In the genomic region with DNA sequence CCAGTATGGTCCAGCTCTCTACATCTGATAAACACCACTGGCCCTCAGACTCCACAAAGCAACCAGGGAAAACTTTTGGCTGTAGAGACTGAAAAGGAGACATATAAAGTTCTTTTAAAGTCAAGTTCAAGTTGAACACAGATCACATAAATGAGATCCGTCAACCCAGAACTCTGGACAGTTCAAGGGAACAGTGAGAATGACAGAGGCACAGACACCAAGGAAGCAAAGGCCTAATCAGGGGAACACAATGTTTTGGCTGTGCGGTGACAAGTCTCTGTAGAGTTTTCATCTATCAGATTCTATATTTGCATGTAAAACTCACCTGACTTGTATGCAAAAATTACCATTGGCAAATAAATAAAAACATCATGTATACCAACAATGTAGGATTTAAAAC, we compare ENCODE assay signal across 29 mouse cellular contexts.
DNase-seq lines count a peak whose midpoint lies in the region; ATAC-seq and TF ChIP-seq lines count a peak whose summit lies in the region.
"Had no signal": no experiment of that assay in that cellular context is flagged by ENCODE, and none has a peak within 500 bp of the region (broad histone marks: within the 10 kb centered on the region; RNA-seq: fewer than 3 reads in every experiment).

No protein-coding gene starts in this region.

- H3K4me3 ChIP-seq in forebrain, embryonic 10.5 days, result no peak overlapping the region
- no peak overlapping the region for H3K4me3 ChIP-seq in forebrain, embryonic 11.5 days (ENCODE audit: low read depth, low read length)
- no peak overlapping the region for H3K4me3 ChIP-seq in midbrain, embryonic 10.5 days
- no peak overlapping the region for H3K4me3 ChIP-seq in midbrain, postnatal 0 days (ENCODE audit: low read depth, low read length)
- H3K4me3 ChIP-seq in forebrain, embryonic 14.5 days (ENCODE audit: low read depth, low read length), result no peak overlapping the region
- H3K4me3 ChIP-seq in neural tube, embryonic 13.5 days, result no peak overlapping the region
- H3K4me3 ChIP-seq: embryonic facial prominence, embryonic 10.5 days; embryonic facial prominence, embryonic 15.5 days; heart, embryonic 10.5 days; heart, embryonic 15.5 days had no signal

- TF ChIP-seq CTCF in midbrain, postnatal 0 days (IDR thresholded peaks at IDR 0.05), result no peak

- no peak for DNase-seq in forebrain, embryonic 10.5 days (ENCODE audit: extremely low spot score, low spot score)
- DNase-seq in forebrain, embryonic 11.5 days (ENCODE audit: low spot score), result no peak
- no peak for DNase-seq in midbrain, embryonic 10.5 days (ENCODE audit: low spot score)
- DNase-seq in midbrain, postnatal 0 days (ENCODE audit: low spot score), result no peak
- no peak for DNase-seq in forebrain, embryonic 14.5 days (ENCODE audit: low spot score)
- DNase-seq in natural killer cell, adult 2 months (ENCODE audit: low spot score in 2 of 2), result no peak
- no peak for DNase-seq in heart, postnatal 4 days
- DNase-seq: adrenal gland, postnatal 14 days; cerebellum, adult 11 months; cerebellum, adult 9-10 months; cerebellum, postnatal 36 days; gastrocnemius, postnatal 25 days; heart, adult 11 months; heart, postnatal 36 days; kidney, postnatal 25 days; liver; lung, adult 2 months; lung, postnatal 10 days; right cerebral cortex, postnatal 25 days; thymus, adult 18-20 months; thymus, postnatal 25 days had no signal

- peaks cover 30% of the 10 kb centered on the region for H3K4me1 ChIP-seq in forebrain, embryonic 10.5 days
- H3K4me1 ChIP-seq in forebrain, embryonic 11.5 days (replicated peaks; ENCODE audit: control insufficient read depth, insufficient read depth, low read length), result no peaks in the 10 kb centered on the region
- peaks cover 51% of the 10 kb centered on the region for H3K4me1 ChIP-seq in midbrain, embryonic 10.5 days
- no peaks in the 10 kb centered on the region for H3K4me1 ChIP-seq in midbrain, postnatal 0 days (ENCODE audit: insufficient read depth, low read length)
- peaks cover 12% of the 10 kb centered on the region; the same call in 1 of the 2 replicates for H3K4me1 ChIP-seq in forebrain, embryonic 14.5 days (ENCODE audit: control insufficient read depth, insufficient read depth, low read length)
- peaks cover 19% of the 10 kb centered on the region for H3K4me1 ChIP-seq in neural tube, embryonic 13.5 days (replicated peaks)
- H3K4me1 ChIP-seq: embryonic facial prominence, embryonic 15.5 days; heart, embryonic 10.5 days; heart, embryonic 15.5 days had no signal

- H3K9me3 ChIP-seq in forebrain, embryonic 10.5 days, result no peaks in the 10 kb centered on the region
- H3K9me3 ChIP-seq in forebrain, embryonic 11.5 days (ENCODE audit: control insufficient read depth, low read length), result no peaks in the 10 kb centered on the region
- no peaks in the 10 kb centered on the region for H3K9me3 ChIP-seq in midbrain, embryonic 10.5 days (replicated peaks)
- no peaks in the 10 kb centered on the region for H3K9me3 ChIP-seq in midbrain, postnatal 0 days (ENCODE audit: low read length)
- no peaks in the 10 kb centered on the region for H3K9me3 ChIP-seq in forebrain, embryonic 14.5 days (replicated peaks; ENCODE audit: control insufficient read depth, low read length)
- no peaks in the 10 kb centered on the region for H3K9me3 ChIP-seq in neural tube, embryonic 13.5 days
- H3K9me3 ChIP-seq: embryonic facial prominence, embryonic 10.5 days; embryonic facial prominence, embryonic 15.5 days; heart, embryonic 10.5 days; heart, embryonic 15.5 days had no signal

- H3K27ac ChIP-seq in forebrain, embryonic 10.5 days, result peak overlapping the region; percentile 66; the same call in 1 of the 2 replicates
- H3K27ac ChIP-seq in forebrain, embryonic 11.5 days (ENCODE audit: low read depth, low read length), result no peak overlapping the region
- H3K27ac ChIP-seq in midbrain, embryonic 10.5 days (replicated peaks), result peak overlapping the region; percentile 72
- no peak overlapping the region for H3K27ac ChIP-seq in midbrain, postnatal 0 days (ENCODE audit: low read depth, low read length)
- no peak overlapping the region for H3K27ac ChIP-seq in forebrain, embryonic 14.5 days (ENCODE audit: low read depth, low read length)
- H3K27ac ChIP-seq in neural tube, embryonic 13.5 days (replicated peaks), result 0 out of 2 replicates have a peak overlapping the region, but pooled peaks have one; percentile 9
- H3K27ac ChIP-seq: embryonic facial prominence, embryonic 10.5 days; embryonic facial prominence, embryonic 15.5 days; heart, embryonic 10.5 days; heart, embryonic 15.5 days; liver, embryonic 14.5 days; macrophage had no signal

- 70% methylated on average over 2 of the region's 2 CpGs for WGBS in forebrain, embryonic 10.5 days
- WGBS in forebrain, embryonic 11.5 days, result 59% methylated on average over 2 of the region's 2 CpGs
- WGBS in midbrain, embryonic 10.5 days, result 46% methylated on average over 2 of the region's 2 CpGs
- 43% methylated on average over 2 of the region's 2 CpGs for WGBS in midbrain, postnatal 0 days
- 30% methylated on average over 2 of the region's 2 CpGs for WGBS in forebrain, embryonic 14.5 days
- WGBS in neural tube, embryonic 13.5 days, result 29% methylated on average over 2 of the region's 2 CpGs

- no peaks in the 10 kb centered on the region for H3K27me3 ChIP-seq in forebrain, embryonic 10.5 days (ENCODE audit: poor library complexity, severe bottlenecking)
- H3K27me3 ChIP-seq in forebrain, embryonic 11.5 days (ENCODE audit: control insufficient read depth, insufficient read depth, low read length), result no peaks in the 10 kb centered on the region
- H3K27me3 ChIP-seq in midbrain, embryonic 10.5 days (ENCODE audit: low read depth, poor library complexity, severe bottlenecking), result no peaks in the 10 kb centered on the region
- no peaks in the 10 kb centered on the region for H3K27me3 ChIP-seq in midbrain, postnatal 0 days (ENCODE audit: insufficient read depth, low read length)
- H3K27me3 ChIP-seq in forebrain, embryonic 14.5 days (replicated peaks; ENCODE audit: control insufficient read depth, insufficient read depth, low read length), result no peaks in the 10 kb centered on the region
- H3K27me3 ChIP-seq in neural tube, embryonic 13.5 days, result no peaks in the 10 kb centered on the region
- H3K27me3 ChIP-seq: embryonic facial prominence, embryonic 15.5 days; heart, embryonic 15.5 days had no signal

- H3K9ac ChIP-seq in forebrain, embryonic 11.5 days (ENCODE audit: low read length), result no peak overlapping the region
- no peak overlapping the region for H3K9ac ChIP-seq in midbrain, postnatal 0 days (replicated peaks; ENCODE audit: low read length, poor library complexity, severe bottlenecking)
- H3K9ac ChIP-seq in forebrain, embryonic 14.5 days (ENCODE audit: low read length), result no peak overlapping the region
- H3K9ac ChIP-seq in neural tube, embryonic 13.5 days, result no peak overlapping the region
- H3K9ac ChIP-seq: embryonic facial prominence, embryonic 15.5 days; heart, embryonic 15.5 days; liver, embryonic 14.5 days had no signal

- no peak overlapping the region for H3K4me2 ChIP-seq in forebrain, embryonic 11.5 days (ENCODE audit: low read depth, low read length, severe bottlenecking)
- no peak overlapping the region for H3K4me2 ChIP-seq in midbrain, postnatal 0 days (ENCODE audit: low read depth, low read length, poor library complexity, severe bottlenecking)
- H3K4me2 ChIP-seq in forebrain, embryonic 14.5 days (ENCODE audit: low read length), result no peak overlapping the region
- no peak overlapping the region for H3K4me2 ChIP-seq in neural tube, embryonic 13.5 days
- H3K4me2 ChIP-seq: embryonic facial prominence, embryonic 15.5 days; heart, embryonic 15.5 days had no signal

- no peaks in the 10 kb centered on the region for H3K36me3 ChIP-seq in forebrain, embryonic 10.5 days (replicated peaks)
- H3K36me3 ChIP-seq in forebrain, embryonic 11.5 days (ENCODE audit: control insufficient read depth, insufficient read depth, low read length), result no peaks in the 10 kb centered on the region
- no peaks in the 10 kb centered on the region for H3K36me3 ChIP-seq in midbrain, embryonic 10.5 days
- H3K36me3 ChIP-seq in midbrain, postnatal 0 days (ENCODE audit: insufficient read depth, low read length), result no peaks in the 10 kb centered on the region
- H3K36me3 ChIP-seq in forebrain, embryonic 14.5 days (ENCODE audit: control insufficient read depth, insufficient read depth, low read length), result no peaks in the 10 kb centered on the region
- no peaks in the 10 kb centered on the region for H3K36me3 ChIP-seq in neural tube, embryonic 13.5 days
- H3K36me3 ChIP-seq: embryonic facial prominence, embryonic 10.5 days; embryonic facial prominence, embryonic 15.5 days; heart, embryonic 10.5 days; heart, embryonic 15.5 days had no signal

- no peak for ATAC-seq in forebrain, embryonic 11.5 days (replicated peaks; ENCODE audit: low FRiP score)
- ATAC-seq in midbrain, postnatal 0 days (ENCODE audit: low FRiP score), result no peak
- ATAC-seq in forebrain, embryonic 14.5 days, result peak; percentile 43; the same call in 1 of the 2 replicates
- ATAC-seq in neural tube, embryonic 13.5 days (ENCODE audit: low read depth), result peak; percentile 44
- ATAC-seq: intestine, postnatal 0 days had no signal

Comparison
In these comparisons a context has a peak if more than half of its experiments do, and no peak if none do; other contexts are left out.
1. H3K27ac ChIP-seq: peak in forebrain, embryonic 10.5 days (single experiment), midbrain, embryonic 10.5 days (single experiment) and neural tube, embryonic 13.5 days (single experiment); none in forebrain, embryonic 11.5 days (single experiment), midbrain, postnatal 0 days (single experiment) and forebrain, embryonic 14.5 days (single experiment).
2. ATAC-seq: peak in forebrain, embryonic 14.5 days (single experiment) and neural tube, embryonic 13.5 days (single experiment); none in forebrain, embryonic 11.5 days (single experiment) and midbrain, postnatal 0 days (single experiment).